19 mouse cellular contexts compared by ENCODE assay signal in the genomic region with DNA sequence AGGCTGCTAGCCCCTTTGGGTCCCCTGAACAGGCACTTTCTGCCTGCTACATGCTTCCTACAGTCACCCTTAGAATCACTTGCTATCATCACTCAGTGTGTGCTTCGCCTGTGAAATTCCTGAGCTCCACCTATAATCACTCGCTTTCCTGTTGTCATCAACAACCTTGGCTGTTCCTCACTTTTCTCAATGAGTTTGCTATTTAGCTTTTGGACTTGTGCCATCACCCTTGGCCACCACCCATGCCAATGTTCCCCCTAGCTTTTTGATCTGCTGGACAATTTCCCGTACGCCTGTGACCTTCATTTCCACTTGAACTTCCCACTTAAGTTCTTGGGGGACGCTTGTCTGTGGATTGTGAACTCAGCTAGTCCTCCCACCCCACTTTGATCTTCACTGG.
DNase-seq lines count a peak whose midpoint lies in the region; ATAC-seq and TF ChIP-seq lines count a peak whose summit lies in the region.
"Had no signal": no experiment of that assay in that cellular context is flagged by ENCODE, and none has a peak within 500 bp of the region (broad histone marks: within the 10 kb centered on the region; RNA-seq: fewer than 3 reads in every experiment).

No protein-coding gene starts in this region.

- H3K4me1 ChIP-seq in kidney, adult 2 months (ENCODE audit: control insufficient read depth, insufficient read depth, low read length), result no peaks in the 10 kb centered on the region
- peaks cover 10 to 57% of the 10 kb centered on the region in 2 experiments for H3K4me1 ChIP-seq in heart, embryonic 14.5 days (ENCODE audit: control insufficient read depth in 2 of 2, insufficient read depth in 2 of 2, low read length in 2 of 2)
- H3K4me1 ChIP-seq: embryonic facial prominence, embryonic 12.5 days had no signal

- no peak overlapping the region for H3K4me3 ChIP-seq in kidney, adult 2 months (ENCODE audit: insufficient read depth, low read depth, low read length)
- H3K4me3 ChIP-seq in heart, embryonic 14.5 days (ENCODE audit: control insufficient read depth in 1 of 2, insufficient read depth in 1 of 2, low read depth in 1 of 2, low read length in 2 of 2), result no peak overlapping the region
- H3K4me3 ChIP-seq: embryonic facial prominence, embryonic 12.5 days; hindbrain, embryonic 10.5 days; layer of hippocampus, adult 2 months; limb, embryonic 10.5 days had no signal

- no peak for TF ChIP-seq POLR2A in kidney, adult 2 months (IDR thresholded peaks at IDR 0.05; ENCODE audit: low read depth, low read length)

- TF ChIP-seq CTCF in kidney, adult 2 months (conservative IDR thresholded peaks at IDR 0.05; ENCODE audit: insufficient read depth, insufficient read length, low read depth, low read length), result no peak

- DNase-seq in kidney, adult 2 months, result peak; percentile 42
- DNase-seq in kidney, adult 18-20 months, result no peak
- peak; percentile 21 for DNase-seq in lung, postnatal 36 days
- no peak for DNase-seq in lung, postnatal 14 days
- peak; percentile 50 to 54 for DNase-seq in heart, postnatal 36 days
- DNase-seq in cerebellum, adult 9-10 months, result no peak
- no peak for DNase-seq in urinary bladder, postnatal 14 days (ENCODE audit: low spot score)
- DNase-seq: cerebellum, adult 8-10 months; right cerebral cortex, adult 18-20 months; spleen, adult 18-20 months; thymus, adult 18-20 months had no signal

- WGBS in kidney, adult 2 months, result 58% methylated on average over 5 of the region's 5 CpGs
- 21% methylated on average over 5 of the region's 5 CpGs for WGBS in heart, embryonic 14.5 days

- H3K27me3 ChIP-seq in kidney, adult 2 months (replicated peaks; ENCODE audit: control insufficient read depth, insufficient read depth, low read length), result no peaks in the 10 kb centered on the region
- no peaks in the 10 kb centered on the region for H3K27me3 ChIP-seq in heart, embryonic 14.5 days (ENCODE audit: control insufficient read depth, insufficient read depth, low read length)
- H3K27me3 ChIP-seq: embryonic facial prominence, embryonic 12.5 days had no signal

- H3K4me2 ChIP-seq in heart, embryonic 14.5 days (ENCODE audit: low read length), result no peak overlapping the region; the same call in 1 of the 2 replicates
- H3K4me2 ChIP-seq: embryonic facial prominence, embryonic 12.5 days; liver, embryonic 11.5 days had no signal

- H3K9ac ChIP-seq in heart, embryonic 14.5 days (ENCODE audit: low read length), result no peak overlapping the region
- H3K9ac ChIP-seq: embryonic facial prominence, embryonic 12.5 days had no signal

- intact Hi-C loops in heart, postnatal 36 days (cut with DNase I), result no loop called here

- no peaks in the 10 kb centered on the region for H3K9me3 ChIP-seq in heart, embryonic 14.5 days (ENCODE audit: control insufficient read depth, low read length)
- H3K9me3 ChIP-seq: embryonic facial prominence, embryonic 12.5 days; hindbrain, embryonic 10.5 days; limb, embryonic 10.5 days had no signal

- peak; percentile 66 for ATAC-seq in heart, embryonic 14.5 days (ENCODE audit: insufficient number of reproducible peaks, insufficient read depth, low FRiP score, low read depth)
- ATAC-seq: forebrain, embryonic 16.5 days; inflammation-experienced regulatory T-cells, adult 6 months had no signal

- no peaks in the 10 kb centered on the region for H3K36me3 ChIP-seq in kidney, adult 2 months (ENCODE audit: control insufficient read depth, insufficient read depth, low read length)
- peaks cover 33% of the 10 kb centered on the region for H3K36me3 ChIP-seq in heart, embryonic 14.5 days (ENCODE audit: control insufficient read depth, insufficient read depth, low read length)
- H3K36me3 ChIP-seq: limb, embryonic 10.5 days had no signal

- H3K27ac ChIP-seq in kidney, adult 2 months (ENCODE audit: insufficient read depth, low read depth, low read length), result no peak overlapping the region
- H3K27ac ChIP-seq in heart, embryonic 14.5 days (replicated peaks in 1 of 2; ENCODE audit: control insufficient read depth in 1 of 2, insufficient read depth in 1 of 2, low read depth in 2 of 2, low read length in 2 of 2), result peak overlapping the region; percentile 71 to 84
- H3K27ac ChIP-seq: embryonic facial prominence, embryonic 12.5 days; hindbrain, embryonic 10.5 days; layer of hippocampus, adult 2 months; limb, embryonic 10.5 days had no signal

Comparison
In these comparisons a context has a peak if more than half of its experiments do, and no peak if none do; other contexts are left out.
1. DNase-seq: peak in kidney, adult 2 months (single experiment), lung, postnatal 36 days (single experiment) and heart, postnatal 36 days (2 of 2); none in kidney, adult 18-20 months (single experiment), lung, postnatal 14 days (single experiment), cerebellum, adult 9-10 months (single experiment) and urinary bladder, postnatal 14 days (single experiment).